Mouse (Mus musculus): Measurements from ENCODE around the gene Kcnip4.

DNA sequence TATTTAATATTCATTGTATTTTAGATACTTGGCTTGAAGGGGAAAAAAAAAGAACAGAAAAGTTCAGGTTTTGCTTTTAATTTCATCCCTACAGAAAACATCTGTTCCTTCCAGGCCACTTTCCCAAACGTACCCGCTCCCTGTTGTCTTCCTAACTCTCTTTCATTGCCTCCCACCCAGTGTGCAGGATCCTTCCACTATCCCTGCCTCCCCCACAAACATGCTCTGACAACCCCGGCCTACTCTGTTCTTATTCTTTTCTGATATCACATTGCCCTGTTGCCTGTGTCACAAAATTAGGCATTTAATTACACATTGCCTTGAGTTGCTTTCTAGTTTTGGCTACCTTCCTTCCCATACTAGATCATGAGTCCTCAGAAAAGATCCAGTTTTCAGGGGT lies 837.6 kb downstream of the Kcnip4 start:
- no peak for TF ChIP-seq POLR2A (IDR thresholded peaks at IDR 0.05; ENCODE audit: control insufficient read depth, extremely low read depth, insufficient read depth, low read length, poor library complexity)
- TF ChIP-seq CTCF (IDR thresholded peaks at IDR 0.05; ENCODE audit: borderline replicate concordance, control insufficient read depth, extremely low read depth, insufficient read depth, low read length, poor library complexity), result no peak

Measured in thymus, adult 2 months (tissue).